Mouse (Mus musculus) C2C12 (cell line): ENCODE measurements at regions not wholly inside any gene's neighbourhood (a gene's known extent, or its start where the extent isn't known, plus 50 kb on each side); places are given as distances from the start of the nearest gene placed in this dataset.

Experiments
- H3K27me3 ChIP-seq: one replicate; pipeline ENCODE4 v1.6.1; 2011; ENCODE audit not compliant: control insufficient read depth, insufficient read depth, insufficient read length
- H3K36me3 ChIP-seq: one replicate; pipeline ENCODE4 v1.6.1; 2011; ENCODE audit not compliant: control insufficient read depth, insufficient read depth
- H3K4me3 ChIP-seq: one replicate; pipeline ENCODE4 v1.5.1; 2011; ENCODE audit warnings: mild to moderate bottlenecking, control low read depth; ENCODE audit not compliant: poor library complexity, insufficient read depth, severe bottlenecking
- H3K79me2 ChIP-seq: one replicate; pipeline ENCODE4 v1.6.1; 2011; ENCODE audit not compliant: control insufficient read depth, insufficient read depth
- H3K79me3 ChIP-seq: one replicate; pipeline ENCODE4 v1.6.1; 2011; ENCODE audit warnings: low read depth, control low read depth
- H3ac ChIP-seq: one replicate; pipeline ENCODE3; 2011; ENCODE audit warnings: low read depth; ENCODE audit not compliant: control insufficient read depth, insufficient read length
- CEBPB ChIP-seq: IDR thresholded peaks from one replicate; pipeline ENCODE4 v1.6.1; 2011; ENCODE audit warnings: low read depth, mild to moderate bottlenecking, control low read depth, moderate library complexity
- CTCF ChIP-seq: IDR thresholded peaks from one replicate; pipeline ENCODE4 v1.5.1; 2011; ENCODE audit not compliant: control insufficient read depth, insufficient read depth, insufficient read length
- FOSL1 ChIP-seq: IDR thresholded peaks from one replicate; pipeline ENCODE4 v1.8.0; 2011; ENCODE audit warnings: mild to moderate bottlenecking, low read length; ENCODE audit not compliant: poor library complexity, insufficient read depth, severe bottlenecking
- MAX ChIP-seq: IDR thresholded peaks from one replicate; pipeline ENCODE4 v1.6.1; 2011; ENCODE audit warnings: mild to moderate bottlenecking, control low read depth
- MYOD1 ChIP-seq: IDR thresholded peaks from one replicate; pipeline ENCODE4 v1.6.1; 2011; ENCODE audit warnings: low read depth; ENCODE audit not compliant: control insufficient read depth, insufficient read length
- MYOG ChIP-seq: IDR thresholded peaks from one replicate; pipeline ENCODE4 v1.6.1; 2011; ENCODE audit not compliant: control insufficient read depth, insufficient read length; ENCODE audit errors: extremely low read depth
- USF1 ChIP-seq: IDR thresholded peaks from one replicate; pipeline ENCODE4 v1.6.1; 2011; ENCODE audit warnings: low read depth, mild to moderate bottlenecking, control low read depth, moderate library complexity

DNA sequence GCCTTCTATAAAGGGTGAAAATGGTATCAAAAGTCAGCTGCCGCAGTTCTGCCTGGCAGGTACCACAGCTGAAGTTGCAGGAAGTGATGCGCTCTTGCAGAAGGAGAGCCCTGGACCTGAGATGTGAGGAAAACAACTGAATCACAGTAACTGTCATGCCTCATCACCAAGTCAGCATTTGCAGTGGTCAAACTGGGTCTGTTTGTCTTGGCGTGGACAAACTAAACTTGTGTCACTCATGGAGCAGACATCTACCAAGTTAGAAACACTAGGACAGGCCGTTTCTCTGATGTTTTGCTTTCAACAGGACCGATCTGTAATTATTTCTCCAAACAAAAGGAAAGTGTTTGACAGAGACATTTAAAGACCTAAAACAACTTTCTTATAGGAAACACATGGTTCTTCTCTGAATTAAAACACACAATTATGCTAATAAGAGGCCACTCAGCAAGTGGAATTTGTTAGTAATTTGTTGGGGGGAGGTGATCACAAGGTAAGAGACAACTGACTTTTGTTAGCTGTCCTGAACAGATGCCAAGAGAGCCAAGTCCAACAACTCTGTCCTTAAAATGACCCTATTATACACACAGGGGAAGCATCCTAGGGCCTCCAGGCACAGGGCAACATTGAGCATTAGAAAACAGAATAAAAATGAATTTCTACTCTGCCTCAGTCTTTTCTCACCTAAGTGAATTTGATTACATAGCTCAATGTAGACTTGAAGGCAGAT is 470.2 kb downstream of the Ebf1 start:
- Histone ChIP-seq H3K4me3 (no peak overlapping the region), H3K79me2 (no peaks in the 10 kb centered on the region), H3K79me3 (no peaks in the 10 kb centered on the region), H3K36me3 (no peaks in the 10 kb centered on the region), H3ac (no peak overlapping the region), H3K27me3 (no peaks in the 10 kb centered on the region)
- no peak for TF ChIP-seq CEBPB
- no peak for TF ChIP-seq MYOG
- no peak for TF ChIP-seq MYOD1
- TF ChIP-seq MAX, result no peak
- no peak for TF ChIP-seq CTCF
- no peak for TF ChIP-seq USF1
- no peak for TF ChIP-seq FOSL1

GRCm38 (mm10) chr11:45088286-45088685 is 471.2 kb downstream of the Ebf1 start:
- TF ChIP-seq MYOG, result no peak
- no peak for TF ChIP-seq MAX
- no peak for TF ChIP-seq CEBPB
- TF ChIP-seq MYOD1, result no peak
- TF ChIP-seq FOSL1, result no peak
- TF ChIP-seq CTCF, result no peak
- no peak for TF ChIP-seq USF1
- Histone ChIP-seq H3K27me3 (no peaks in the 10 kb centered on the region), H3K36me3 (no peaks in the 10 kb centered on the region), H3K4me3 (no peak overlapping the region), H3ac (no peak overlapping the region), H3K79me2 (no peaks in the 10 kb centered on the region), H3K79me3 (no peaks in the 10 kb centered on the region)

- H3ac ChIP-seq, result no peak overlapping the region
- H3K4me3 ChIP-seq, result no peak overlapping the region
- no peaks in the 10 kb centered on the region for H3K36me3 ChIP-seq
- TF ChIP-seq MYOD1, result peak; percentile 75
- no peak for TF ChIP-seq CEBPB
- no peaks in the 10 kb centered on the region for H3K27me3 ChIP-seq
- no peaks in the 10 kb centered on the region for H3K79me2 ChIP-seq
- no peaks in the 10 kb centered on the region for H3K79me3 ChIP-seq
Observed at GRCm38 (mm10) chr11:45089561-45089960, 472.4 kb downstream of the Ebf1 start.

GRCm38 (mm10) chr11:45103498-45104336 is 486.6 kb downstream of the Ebf1 start:
- Histone ChIP-seq H3K79me2 (no peaks in the 10 kb centered on the region), H3K79me3 (no peaks in the 10 kb centered on the region), H3K36me3 (no peaks in the 10 kb centered on the region), H3ac (no peak overlapping the region), H3K27me3 (no peaks in the 10 kb centered on the region), H3K4me3 (no peak overlapping the region)
- no peak for TF ChIP-seq CTCF

DNA sequence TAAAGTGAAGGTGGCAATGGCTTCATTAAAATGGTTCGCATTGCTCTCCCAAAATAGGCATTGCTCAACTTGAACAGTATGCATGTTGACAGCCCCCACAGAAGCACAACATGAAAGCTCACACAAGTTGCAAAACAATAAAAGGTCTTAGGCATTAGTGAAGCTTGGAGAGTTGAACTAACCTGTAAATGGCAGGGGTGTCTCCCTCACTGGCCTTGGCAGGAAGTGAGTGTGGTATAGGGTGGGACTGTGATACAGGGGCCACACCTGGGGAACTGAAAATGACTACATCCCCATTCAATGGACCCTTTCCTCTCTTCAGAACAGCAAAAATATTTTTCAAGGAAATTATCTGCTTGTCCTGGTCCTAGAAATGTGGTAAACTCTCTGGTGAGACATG is 499.6 kb downstream of the Ebf1 start:
- TF ChIP-seq CEBPB (no peak), FOSL1 (no peak), MYOD1 (no peak)
- Histone ChIP-seq H3K79me2 (no peaks in the 10 kb centered on the region), H3ac (no peak overlapping the region), H3K36me3 (no peaks in the 10 kb centered on the region), H3K4me3 (no peak overlapping the region), H3K79me3 (no peaks in the 10 kb centered on the region), H3K27me3 (peaks cover 3% of the 10 kb centered on the region)

DNA sequence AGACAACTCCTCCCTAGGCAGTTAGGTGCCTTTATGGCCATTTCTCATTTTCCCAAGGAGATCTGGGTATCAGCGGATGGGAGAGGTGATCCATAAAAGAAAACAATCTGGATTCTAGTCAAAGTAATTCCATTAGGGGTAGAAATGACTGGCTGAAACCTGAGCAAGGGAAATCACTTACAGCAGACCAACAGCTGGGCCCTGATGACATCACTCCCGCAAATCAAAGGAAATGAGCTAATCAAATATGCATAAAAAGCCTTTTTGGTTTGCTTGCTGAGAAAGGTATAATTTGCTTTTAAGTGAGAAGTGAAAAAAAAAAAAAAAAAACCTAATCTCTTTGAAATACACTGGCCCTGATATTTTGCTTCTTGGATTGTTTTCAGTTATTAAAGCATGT is 506.2 kb downstream of the Ebf1 start:
- Histone ChIP-seq H3K79me3 (no peaks in the 10 kb centered on the region), H3K27me3 (no peaks in the 10 kb centered on the region), H3K79me2 (no peaks in the 10 kb centered on the region), H3K4me3 (no peak overlapping the region), H3K36me3 (no peaks in the 10 kb centered on the region), H3ac (no peak overlapping the region)
- peak; percentile 70 for TF ChIP-seq MYOD1
- no peak for TF ChIP-seq CTCF
